Mouse (Mus musculus): ENCODE data around the gene Msn. TPM values are rescaled to one million over a fixed set of nuclear protein-coding genes. Genes with fewer than 3 reads are reported as not detected.

Msn gene
- total and polyA plus RNA-seq, 3 experiments: 15.5 to 132 (median 88.1) TPM

DNA sequence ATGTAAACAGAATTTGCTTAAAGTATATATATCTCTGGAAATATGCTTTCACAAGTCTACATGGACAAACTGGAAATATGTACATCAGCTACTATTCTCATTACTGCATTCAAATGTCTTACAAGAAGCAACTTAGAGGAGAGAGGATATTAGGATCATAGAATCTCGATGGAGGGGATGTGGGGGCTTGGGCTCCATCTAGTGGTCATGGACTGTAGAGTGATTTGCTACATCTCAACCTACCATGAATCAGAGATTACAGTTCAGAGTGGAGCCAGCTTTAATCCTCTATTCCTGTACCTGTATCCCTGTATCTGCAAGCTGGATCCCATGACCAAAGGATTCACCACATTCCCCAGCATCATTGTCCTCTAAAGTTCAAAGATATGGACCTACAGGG, 82.6 kb downstream of the Msn start:
- Histone ChIP-seq H3K4me3 (ENCODE audit: control insufficient read depth in 1 of 2, insufficient read depth in 1 of 2, low read depth in 2 of 2, low read length in 2 of 2) (no peak overlapping the region), H3K36me3 (ENCODE audit: control insufficient read depth in 1 of 2, insufficient read depth in 2 of 2, low read length in 2 of 2) (no peaks in the 10 kb centered on the region), H3K79me2 (ENCODE audit: control insufficient read depth, insufficient read depth, low read length, poor library complexity) (no peaks in the 10 kb centered on the region), H3K4me1 (ENCODE audit: control insufficient read depth in 1 of 2, insufficient read depth in 2 of 2, low read length in 2 of 2) (no peaks in the 10 kb centered on the region), H3K9me3 (replicated peaks; ENCODE audit: insufficient read depth, low read length) (no peaks in the 10 kb centered on the region), H3K27me3 (ENCODE audit: control insufficient read depth in 1 of 2, insufficient read depth in 2 of 2, low read length in 2 of 2) (no peaks in the 10 kb centered on the region), H3K9ac (ENCODE audit: control insufficient read depth, low read depth, low read length, poor library complexity, severe bottlenecking) (no peak overlapping the region), H3K27ac (ENCODE audit: control insufficient read depth, low read depth, low read length) (no peak overlapping the region)
- peak; percentile 63 for DNase-seq (ENCODE audit: low read depth, low spot score)
- TF ChIP-seq ZC3H11A (IDR thresholded peaks at IDR 0.05; ENCODE audit: low read depth, low read length) (peak; percentile 78), CTCF (IDR thresholded peaks at IDR 0.05 in 2 of 3, conservative IDR thresholded peaks at IDR 0.05 in 1 of 3; ENCODE audit: control insufficient read depth in 1 of 3, insufficient read depth in 1 of 3, low read depth in 2 of 3, low read length in 3 of 3, poor library complexity in 1 of 3, severe bottlenecking in 1 of 3) (peak; percentile 54 to 79 (median 66)), RAD21 (IDR thresholded peaks at IDR 0.05; ENCODE audit: low read depth, low read length) (peak; percentile 73), TCF12 (IDR thresholded peaks at IDR 0.05; ENCODE audit: low read depth, low read length) (no peak), SMC3 (IDR thresholded peaks at IDR 0.05; ENCODE audit: low read depth, low read length) (peak; percentile 90), NELFE (IDR thresholded peaks at IDR 0.05; ENCODE audit: low read depth, low read length) (no peak)

- H3K27ac ChIP-seq (ENCODE audit: control insufficient read depth, low read depth, low read length): no peak overlapping the region
- no peaks in the 10 kb centered on the region for H3K79me2 ChIP-seq (ENCODE audit: control insufficient read depth, insufficient read depth, low read length, poor library complexity)
- TF ChIP-seq UBTF (IDR thresholded peaks at IDR 0.05; ENCODE audit: borderline replicate concordance, insufficient read depth, low read depth, low read length): no peak
- TF ChIP-seq POLR2AphosphoS5 (IDR thresholded peaks at IDR 0.05; ENCODE audit: borderline replicate concordance, low read depth, low read length): no peak
- no peak for TF ChIP-seq MAZ (IDR thresholded peaks at IDR 0.05; ENCODE audit: low read depth, low read length)
- no peak for TF ChIP-seq ETS1 (IDR thresholded peaks at IDR 0.05; ENCODE audit: low read depth, low read length)
- no peak for TF ChIP-seq ELF1 (IDR thresholded peaks at IDR 0.05; ENCODE audit: low read depth, low read length)
- no peak for TF ChIP-seq ZC3H11A (IDR thresholded peaks at IDR 0.05; ENCODE audit: low read depth, low read length)
- no peak for TF ChIP-seq HCFC1 (IDR thresholded peaks at IDR 0.05; ENCODE audit: low read depth, low read length)
- TF ChIP-seq MAFK (IDR thresholded peaks at IDR 0.05; ENCODE audit: borderline replicate concordance, low read depth, low read length): no peak
- no peak for TF ChIP-seq MAX (IDR thresholded peaks at IDR 0.05; ENCODE audit: low read length)
- TF ChIP-seq POLR2A (IDR thresholded peaks at IDR 0.05; ENCODE audit: control insufficient read depth in 1 of 2, insufficient read depth in 1 of 2, low read depth in 1 of 2, low read length in 2 of 2, poor library complexity in 1 of 2): no peak
- TF ChIP-seq GABPA (IDR thresholded peaks at IDR 0.05; ENCODE audit: low read depth, low read length): no peak
- no peak for TF ChIP-seq SMC3 (IDR thresholded peaks at IDR 0.05; ENCODE audit: low read depth, low read length)
- TF ChIP-seq BHLHE40 (IDR thresholded peaks at IDR 0.05; ENCODE audit: borderline replicate concordance, low read depth, low read length): no peak
- no peak for TF ChIP-seq SIN3A (IDR thresholded peaks at IDR 0.05; ENCODE audit: low read length)
- TF ChIP-seq TAL1 (IDR thresholded peaks at IDR 0.05; ENCODE audit: low read length): no peak
- no peak for TF ChIP-seq NELFE (IDR thresholded peaks at IDR 0.05; ENCODE audit: low read depth, low read length)
- TF ChIP-seq MEF2A (IDR thresholded peaks at IDR 0.05; ENCODE audit: extremely low read depth, insufficient replicate concordance, low read depth, low read length, poor library complexity, severe bottlenecking): no peak
- H3K4me1 ChIP-seq (ENCODE audit: control insufficient read depth in 1 of 2, insufficient read depth in 2 of 2, low read length in 2 of 2): no peaks in the 10 kb centered on the region
- H3K4me3 ChIP-seq (ENCODE audit: control insufficient read depth in 1 of 2, insufficient read depth in 1 of 2, low read depth in 2 of 2, low read length in 2 of 2): no peak overlapping the region
- no peaks in the 10 kb centered on the region for H3K27me3 ChIP-seq (ENCODE audit: control insufficient read depth in 1 of 2, insufficient read depth in 2 of 2, low read length in 2 of 2)
- DNase-seq (ENCODE audit: low read depth, low spot score): no peak
- H3K9ac ChIP-seq (ENCODE audit: control insufficient read depth, low read depth, low read length, poor library complexity, severe bottlenecking): no peak overlapping the region
- H3K9me3 ChIP-seq (replicated peaks; ENCODE audit: insufficient read depth, low read length): no peaks in the 10 kb centered on the region
- H3K36me3 ChIP-seq (ENCODE audit: control insufficient read depth in 1 of 2, insufficient read depth in 2 of 2, low read length in 2 of 2): no peaks in the 10 kb centered on the region
Observed at GRCm38 (mm10) chrX:96184100-96184732, 88.4 kb downstream of the Msn start.

All from MEL (cell line).